Mouse (Mus musculus) layer of hippocampus, postnatal 25 days (tissue): Measurements from ENCODE around the gene Susd4. TPM values are rescaled to one million over a fixed set of nuclear protein-coding genes. Genes with fewer than 3 reads are reported as not detected.

Experiments
- DNase-seq, 2 experiments: peaks; one replicate each; pipeline ENCODE4 v3.0.0; 2022; ENCODE audit warnings: mixed read lengths in 2 of 2, low spot score in 1 of 2; ENCODE audit errors: extremely low spot score in 1 of 2
- total RNA-seq, 2 experiments: library from RNA; stranded (reverse); gene quantifications; 2 replicates each; pipeline ENCODE4 v1.2.3; 2021

Gene Susd4
- total RNA-seq, 2 experiments from 2014 or later, result 124 to 133 TPM

DNA sequence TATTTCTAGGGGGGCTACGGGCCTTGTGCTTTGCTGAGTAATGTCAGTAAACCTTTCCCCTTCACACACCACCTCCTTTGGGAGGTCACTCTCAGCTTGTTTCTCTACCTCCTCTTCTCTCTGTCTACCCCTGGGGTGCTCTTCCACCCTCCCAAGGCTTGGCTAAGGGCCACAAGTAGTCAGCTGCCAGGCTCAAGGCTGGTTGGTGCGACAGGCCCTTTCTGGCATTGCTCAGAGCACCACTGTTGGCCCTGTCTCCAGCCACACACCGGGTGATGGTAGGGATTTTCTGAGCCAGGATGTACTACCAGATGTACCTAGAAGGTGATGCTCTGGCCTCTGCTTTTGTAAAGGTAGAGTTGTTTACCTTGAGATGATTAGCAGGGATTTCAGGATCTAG is 21.1 kb downstream of the Susd4 start:
- DNase-seq, result no peak

DNA sequence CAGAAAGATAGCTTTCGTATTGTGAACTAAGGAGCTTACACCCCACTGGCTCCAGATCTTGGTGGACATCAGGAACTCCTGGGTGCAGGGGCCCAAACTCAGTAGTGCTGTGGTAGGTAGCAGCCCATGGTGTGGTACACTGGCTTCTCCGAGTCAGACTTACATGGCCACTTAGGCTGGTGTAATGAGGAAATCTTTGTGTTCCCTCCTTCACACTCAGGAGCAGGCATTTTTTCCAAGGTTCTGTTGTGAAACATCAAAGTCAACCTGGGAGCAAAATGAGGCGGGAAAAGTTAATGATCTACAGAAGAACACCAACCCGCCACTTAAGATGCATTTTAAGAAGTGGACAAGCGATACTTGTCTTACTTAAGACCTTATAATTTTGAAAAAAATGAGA is 21.8 kb downstream of the Susd4 start:
- no peak for DNase-seq

DNA sequence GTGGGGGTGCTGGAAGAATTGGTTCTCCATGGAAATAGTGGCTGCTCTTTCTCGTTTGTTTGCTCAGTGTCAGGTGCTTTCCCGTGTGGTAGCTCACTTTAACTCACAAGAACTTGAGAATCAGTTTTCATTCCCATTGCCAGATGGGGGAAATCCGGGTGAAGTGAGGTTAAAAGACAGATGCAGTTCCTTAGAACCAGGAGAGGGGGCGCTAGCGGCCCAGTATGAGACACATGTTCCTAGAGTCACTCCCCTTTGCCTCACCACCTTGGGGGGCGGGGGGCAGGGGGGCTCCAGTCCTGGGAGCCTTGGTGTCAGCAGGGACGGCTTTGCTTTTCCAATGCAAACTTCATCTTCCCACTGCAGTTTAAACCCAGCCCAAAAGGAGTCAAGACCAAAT is 23.4 kb downstream of the Susd4 start:
- no peak for DNase-seq

GRCm38 (mm10) chr1:182788896-182789295 is 25.2 kb downstream of the Susd4 start:
- DNase-seq, result no peak

DNA sequence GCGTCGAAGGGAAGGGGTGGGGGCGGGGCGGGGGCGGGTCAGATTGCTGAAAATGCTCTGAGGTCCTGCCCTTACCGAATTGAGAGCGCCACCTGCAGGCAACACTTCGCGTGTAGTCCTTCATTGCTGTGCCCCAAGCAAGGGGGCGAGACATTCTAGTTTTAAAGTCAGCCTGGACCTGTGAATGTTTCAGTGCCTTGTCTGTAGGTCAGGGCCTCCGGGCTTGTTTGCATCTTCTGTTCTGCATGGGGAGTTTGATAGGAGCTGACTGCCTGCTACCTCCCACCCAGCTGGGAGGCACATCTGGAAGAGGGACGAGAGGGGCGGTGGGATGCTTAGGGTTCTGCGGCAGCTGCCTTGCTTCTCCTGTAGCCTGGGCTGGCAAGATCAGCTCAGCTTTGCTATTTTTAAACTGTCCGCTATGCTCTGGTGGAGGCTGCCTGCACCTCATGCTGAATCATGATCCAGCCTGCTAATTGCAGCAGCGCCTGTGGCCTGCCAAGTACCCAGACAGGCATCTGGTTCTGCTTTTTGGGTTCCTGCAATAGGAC is 28.9 kb downstream of the Susd4 start:
- DNase-seq, result peak; percentile 45 to 76

DNA sequence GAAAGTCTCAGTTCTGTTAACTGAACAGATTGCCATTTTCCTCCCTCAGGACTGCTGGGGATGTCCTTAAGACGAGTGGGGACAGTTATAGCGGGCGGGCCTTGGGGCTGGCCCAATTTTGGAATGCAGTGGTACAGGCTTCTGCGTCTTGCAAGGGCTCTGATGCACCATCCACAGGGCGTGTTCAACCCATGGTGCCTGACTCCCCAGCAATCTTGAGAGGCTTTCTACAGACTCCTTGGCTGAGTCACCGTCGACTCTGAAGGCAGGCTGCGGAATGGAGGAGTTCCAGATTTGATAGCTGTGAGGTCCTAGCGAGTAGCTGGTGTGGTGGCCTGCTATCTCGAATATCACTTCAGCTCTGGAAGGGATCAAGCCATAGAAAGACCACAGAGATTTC is 30.6 kb downstream of the Susd4 start:
- no peak for DNase-seq

DNA sequence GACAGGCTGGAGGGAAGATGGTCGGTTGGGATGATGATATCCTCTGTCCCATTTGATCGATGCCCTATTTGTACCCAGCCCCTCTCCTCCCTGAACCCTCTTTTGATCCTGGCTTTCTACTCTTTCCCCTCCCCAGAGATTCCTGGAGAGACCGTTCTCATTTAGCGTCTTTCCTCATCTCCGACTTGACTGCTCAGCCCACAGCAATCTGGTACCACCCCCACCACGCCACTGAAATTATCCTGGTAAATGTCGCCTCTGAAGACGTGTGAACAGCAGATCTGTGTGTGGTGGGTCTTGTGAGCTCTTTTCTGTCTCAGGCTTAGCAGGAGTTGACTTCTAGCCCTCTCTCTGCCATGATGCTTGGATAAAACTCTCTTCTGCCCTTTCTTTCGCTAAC is 31.0 kb downstream of the Susd4 start:
- no peak for DNase-seq

- no peak for DNase-seq
These were observed 33.4 kb downstream of the Susd4 start for GRCm38 (mm10) chr1:182797048-182797447.

GRCm38 (mm10) chr1:182801590-182801989 is 37.9 kb downstream of the Susd4 start:
- no peak for DNase-seq

- no peak for DNase-seq
These were observed 39.2 kb downstream of the Susd4 start for GRCm38 (mm10) chr1:182802891-182803290.

GRCm38 (mm10) chr1:182813991-182814390 is 50.3 kb downstream of the Susd4 start:
- no peak for DNase-seq

DNA sequence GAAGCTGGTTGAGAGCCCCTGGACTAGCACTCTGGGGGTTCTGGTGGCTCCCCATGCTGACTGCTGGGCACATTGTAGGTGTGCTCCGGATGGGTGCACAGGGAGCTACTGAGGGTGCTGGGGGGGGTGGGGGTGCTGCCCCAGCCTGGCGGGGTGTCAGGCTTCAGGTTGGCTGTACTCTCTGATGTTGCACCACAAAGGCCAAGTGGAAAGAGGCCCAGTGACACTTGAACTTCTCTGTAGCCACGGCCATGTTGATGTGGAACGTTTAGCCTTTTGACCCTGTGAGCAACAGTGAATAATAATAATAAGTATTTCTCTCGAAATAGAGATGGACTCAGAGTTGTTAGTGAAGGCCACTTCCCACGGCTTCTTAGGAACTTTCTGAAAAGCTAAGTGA is 50.9 kb downstream of the Susd4 start:
- DNase-seq, result no peak

- no peak for DNase-seq
These were observed 53.4 kb downstream of the Susd4 start for GRCm38 (mm10) chr1:182817106-182817505.

GRCm38 (mm10) chr1:182817624-182818023 is 54.0 kb downstream of the Susd4 start:
- no peak for DNase-seq

DNA sequence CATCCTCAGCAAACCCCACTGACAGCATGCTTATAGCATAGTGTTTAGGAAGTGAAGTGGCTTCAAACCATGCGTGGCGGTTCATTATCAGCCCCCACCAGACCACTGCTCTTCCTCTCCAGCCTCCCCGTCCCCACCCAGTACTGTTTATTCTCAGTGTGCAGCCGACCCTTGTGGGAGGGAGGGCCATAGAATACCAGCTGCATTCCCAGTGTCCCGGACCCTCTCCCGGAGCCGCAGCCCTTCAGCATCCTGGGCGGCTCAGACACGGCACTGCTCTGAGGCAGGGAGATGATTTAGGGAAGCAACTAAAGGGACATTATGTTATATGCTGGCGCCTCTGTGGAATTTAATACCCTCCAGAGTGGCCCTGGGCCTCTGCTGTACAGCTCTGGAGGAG is 55.3 kb downstream of the Susd4 start:
- no peak for DNase-seq

- no peak for DNase-seq
These were observed 59.1 kb downstream of the Susd4 start for GRCm38 (mm10) chr1:182822729-182823128.

GRCm38 (mm10) chr1:182823723-182824421 is 60.2 kb downstream of the Susd4 start:
- DNase-seq, result no peak

- no peak for DNase-seq
These were observed 62.9 kb downstream of the Susd4 start for GRCm38 (mm10) chr1:182826557-182826956.

GRCm38 (mm10) chr1:182838061-182838460 is 74.4 kb downstream of the Susd4 start:
- no peak for DNase-seq

GRCm38 (mm10) chr1:182839332-182839929 is 75.8 kb downstream of the Susd4 start:
- DNase-seq, result no peak

DNA sequence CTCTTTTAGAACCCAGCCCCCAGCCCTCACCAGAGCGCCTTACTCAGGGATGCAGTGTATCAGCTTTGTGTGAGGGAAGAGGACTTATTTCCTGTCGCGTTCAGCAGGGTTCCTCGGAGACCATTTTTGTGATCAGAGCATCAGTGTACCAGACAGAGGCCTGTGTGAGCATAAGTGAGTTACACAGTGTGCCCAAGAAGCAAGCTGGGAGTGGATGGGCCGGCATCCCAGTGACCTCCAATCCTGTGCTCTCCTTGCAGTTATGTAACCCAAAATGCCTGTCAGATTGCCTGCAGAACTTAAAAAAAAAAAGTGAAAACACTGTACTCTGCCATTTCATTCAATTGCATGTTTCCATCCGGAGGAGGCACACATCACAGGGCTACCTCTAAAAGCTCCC is 76.4 kb downstream of the Susd4 start:
- no peak for DNase-seq

- DNase-seq, result no peak
These were observed 76.9 kb downstream of the Susd4 start for GRCm38 (mm10) chr1:182840606-182841005.
